Mouse (Mus musculus) lung, embryonic 16.5 days (tissue): Measurements from ENCODE around the gene Ugt1a7c. TPM values are rescaled to one million over a fixed set of nuclear protein-coding genes. Genes with fewer than 3 reads are reported as not detected.
"Not testable (repeated sequence)": the region's sequence is repeated elsewhere in the genome, so short reads cannot be mapped to it uniquely, and the experiment has no call there.

Source experiments
- ATAC-seq: fragments of 200-750 bp; cut with Nextera tagmentation; 2 replicates; pipeline ENCODE4 v1.8.0; 2017; ENCODE audit warnings: low read depth, mild to moderate bottlenecking, moderate library complexity
- H3K27ac ChIP-seq: fragments of 300-500 bp; sonication (generic); 2 replicates; pipeline ENCODE4 v1.5.1; 2014; ENCODE audit warnings: mild to moderate bottlenecking, control low read depth, low read length
- H3K27me3 ChIP-seq: fragments of 300-500 bp; sonication (generic); 2 replicates; pipeline ENCODE4 v1.6.1; 2014; ENCODE audit warnings: low read depth, low read length, mixed read lengths; ENCODE audit not compliant: control insufficient read depth, insufficient read depth
- H3K36me3 ChIP-seq: fragments of 300-500 bp; sonication (generic); 2 replicates; pipeline ENCODE4 v1.6.1; 2014; ENCODE audit warnings: low read length; ENCODE audit not compliant: control insufficient read depth, insufficient read depth
- H3K4me1 ChIP-seq: fragments of 300-500 bp; sonication (generic); replicated peaks from 2 replicates; pipeline ENCODE4 v1.6.1; 2014; ENCODE audit warnings: low read length, mixed read lengths; ENCODE audit not compliant: control insufficient read depth, insufficient read depth
- H3K4me2 ChIP-seq: fragments of 300-500 bp; sonication (generic); 2 replicates; pipeline ENCODE4 v1.6.1; 2014; ENCODE audit warnings: low read depth, low read length, control low read depth
- H3K4me3 ChIP-seq: fragments of 300-500 bp; sonication (generic); 2 replicates; pipeline ENCODE4 v1.5.1; 2014; ENCODE audit warnings: mild to moderate bottlenecking, low read length, control low read depth
- H3K9ac ChIP-seq: fragments of 300-500 bp; sonication (generic); 2 replicates; pipeline ENCODE4 v1.6.1; 2014; ENCODE audit warnings: low read length, control low read depth
- H3K9me3 ChIP-seq: fragments of 300-500 bp; sonication (generic); 2 replicates; pipeline ENCODE4 v1.6.1; 2016; ENCODE audit warnings: low read length; ENCODE audit not compliant: control insufficient read depth
- WGBS: fragments of 180-500 bp; shearing (Covaris S2); extraction: QIAGEN DNeasy Blood & Tissue Kit; methylation state at CpG from one replicate; pipeline ENCODE4 v1.1.7; 2014; 5-methylcytosine and 5-hydroxymethylcytosine counted together
- polyA plus RNA-seq: library from polyadenylated mRNA; unstranded; fragments of >200 nt; fragmentation: Nextera tagmentation; extraction: Ambion mirVana; gene quantifications from 2 replicates; pipeline ENCODE4 v1.2.1, GENCODE M21; 2015

Ugt1a7c gene
- 2.3 TPM in 2 replicates for polyA plus RNA-seq

DNA sequence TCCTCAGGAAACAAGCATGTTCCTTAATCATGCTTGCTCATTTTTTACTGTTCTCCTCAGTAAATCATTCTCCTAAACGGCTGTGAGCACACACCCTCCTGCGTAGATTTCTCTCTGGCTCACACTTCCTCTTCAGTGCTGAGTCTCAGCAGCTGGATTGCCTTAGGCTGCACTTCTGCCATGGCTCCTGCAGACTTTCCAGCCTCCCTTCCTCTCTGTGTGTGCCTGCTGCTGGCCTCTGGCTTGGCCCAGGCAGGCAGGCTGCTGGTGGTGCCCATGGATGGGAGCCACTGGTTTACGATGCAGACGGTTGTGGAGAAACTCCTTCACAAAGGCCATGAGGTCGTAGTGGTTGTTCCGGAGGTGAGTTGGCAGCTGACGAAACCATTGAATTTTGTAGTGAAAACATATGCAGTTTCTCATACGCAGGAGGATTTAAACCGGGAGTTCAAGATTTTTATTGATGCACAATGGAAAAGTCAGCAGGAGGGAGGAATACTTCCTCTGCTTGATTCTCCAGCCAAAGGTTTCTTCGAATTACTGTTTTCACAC is at the start of gene Ugt1a7c:
Ugt1a7c (plus strand) TSS at position 122 of the 552 bp plus-strand sequence.
- WGBS, result 28% methylated on average over 10 of the region's 10 CpGs
- peak; percentile 97 for ATAC-seq
- H3K4me3 ChIP-seq, result no peak within 1 kb of the TSS

DNA sequence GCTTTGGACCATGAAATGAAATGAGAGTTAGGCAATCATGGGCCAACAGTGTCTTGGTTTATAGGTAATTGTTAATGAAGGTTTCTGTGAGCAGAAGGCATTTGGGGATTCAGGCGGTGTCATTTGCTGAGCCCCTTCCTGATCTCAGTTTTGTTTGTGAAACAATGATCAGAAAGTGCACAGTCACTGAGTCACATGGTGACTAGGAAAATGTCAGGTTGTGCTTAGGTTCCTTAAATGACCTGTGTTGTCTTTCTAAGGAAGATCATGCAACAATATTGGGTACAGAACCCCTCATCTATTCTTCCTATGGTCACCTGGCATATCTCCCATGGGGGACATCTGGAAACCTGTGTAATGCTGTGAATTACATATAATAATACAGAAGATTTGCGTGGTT is 47.5 kb upstream of the Ugt1a7c start:
- not testable (repeated sequence) for H3K4me3 ChIP-seq, ATAC-seq, H3K4me2 ChIP-seq, H3K9me3 ChIP-seq, H3K27me3 ChIP-seq, H3K9ac ChIP-seq, H3K27ac ChIP-seq, H3K4me1 ChIP-seq, H3K36me3 ChIP-seq
- 82% methylated on average over 2 of the region's 2 CpGs for WGBS

More for the DNA sequence above, at the start of gene Ugt1a7c:
- no peaks in the 10 kb centered on the region for H3K9me3 ChIP-seq
- H3K4me2 ChIP-seq, result no peak within 1 kb of the TSS
- no peaks in the 10 kb centered on the region for H3K27me3 ChIP-seq
- H3K4me1 ChIP-seq, result peaks cover 2% of the 10 kb centered on the region; the same call in 1 of the 2 replicates
- H3K36me3 ChIP-seq, result no peaks in the 10 kb centered on the region
- no peak within 1 kb of the TSS for H3K9ac ChIP-seq
- H3K27ac ChIP-seq, result peak within 1 kb of the TSS; percentile 57

DNA sequence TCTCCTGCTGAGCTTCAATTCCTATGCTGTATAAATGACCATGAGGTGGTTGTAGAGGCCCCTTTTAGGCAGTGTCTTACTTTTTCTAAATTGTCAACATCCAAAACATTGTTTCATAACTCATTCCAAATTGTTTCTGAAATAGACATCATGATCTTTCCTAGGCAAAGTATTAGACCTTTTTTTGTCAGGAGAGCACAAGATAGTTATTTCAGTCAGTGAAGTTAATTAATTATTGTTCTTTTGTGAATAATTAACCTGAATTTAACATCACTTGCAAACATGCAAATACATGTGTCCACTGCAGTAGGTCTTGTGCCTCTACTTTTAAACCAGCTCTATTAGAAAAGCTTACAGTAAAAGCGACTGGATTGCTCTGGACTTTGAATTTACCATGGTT is 39.8 kb upstream of the Ugt1a7c start, which contains the start of gene Ugt1a10:
Ugt1a10 (plus strand) TSS at position 301 of the 400 bp plus-strand sequence.
- no peak within 1 kb of the TSS for H3K4me3 ChIP-seq
- no peaks in the 10 kb centered on the region for H3K4me1 ChIP-seq
- H3K27me3 ChIP-seq, result no peaks in the 10 kb centered on the region
- H3K9me3 ChIP-seq, result no peaks in the 10 kb centered on the region
- 51% methylated on average over 1 of the region's 1 CpGs for WGBS
- no peak within 1 kb of the TSS for H3K27ac ChIP-seq
- no peaks in the 10 kb centered on the region for H3K36me3 ChIP-seq
- no peak within 1 kb of the TSS for H3K9ac ChIP-seq
- no peak for ATAC-seq
- H3K4me2 ChIP-seq, result no peak within 1 kb of the TSS

DNA sequence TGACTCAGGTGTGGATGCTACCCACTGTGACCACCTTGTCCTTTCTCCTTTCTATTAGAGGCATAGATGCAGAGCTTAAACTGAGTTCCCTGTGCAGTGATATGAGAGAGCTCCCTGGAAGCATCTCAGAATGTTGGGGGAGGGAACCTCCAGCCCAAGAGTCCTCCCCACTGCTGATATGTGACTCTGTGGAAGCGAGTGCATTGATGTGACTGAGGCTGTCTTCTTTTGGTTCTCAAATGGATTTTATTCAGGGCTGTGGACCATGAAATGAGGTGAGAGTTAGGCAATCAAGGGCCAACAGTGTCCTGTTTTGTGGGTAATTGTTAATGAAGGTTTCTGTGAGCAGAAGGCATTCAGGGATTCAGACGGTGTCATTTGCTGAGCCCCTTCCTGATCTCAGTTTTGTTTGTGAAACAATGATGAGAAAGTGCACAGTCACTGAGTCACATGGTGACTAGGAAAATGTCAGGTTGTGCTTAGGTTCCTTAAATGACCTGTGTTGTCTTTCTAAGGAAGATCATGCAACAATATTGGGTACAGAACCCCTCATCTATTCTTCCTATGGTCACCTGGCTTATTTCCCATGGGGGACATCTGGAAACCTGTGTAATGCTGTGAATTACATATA is 28.3 kb upstream of the Ugt1a7c start:
- H3K4me2 ChIP-seq, ATAC-seq, H3K9ac ChIP-seq, H3K4me3 ChIP-seq, H3K4me1 ChIP-seq, H3K36me3 ChIP-seq, H3K27me3 ChIP-seq, H3K27ac ChIP-seq, H3K9me3 ChIP-seq: not testable (repeated sequence)
- 58% methylated on average over 1 of the region's 2 CpGs for WGBS

DNA sequence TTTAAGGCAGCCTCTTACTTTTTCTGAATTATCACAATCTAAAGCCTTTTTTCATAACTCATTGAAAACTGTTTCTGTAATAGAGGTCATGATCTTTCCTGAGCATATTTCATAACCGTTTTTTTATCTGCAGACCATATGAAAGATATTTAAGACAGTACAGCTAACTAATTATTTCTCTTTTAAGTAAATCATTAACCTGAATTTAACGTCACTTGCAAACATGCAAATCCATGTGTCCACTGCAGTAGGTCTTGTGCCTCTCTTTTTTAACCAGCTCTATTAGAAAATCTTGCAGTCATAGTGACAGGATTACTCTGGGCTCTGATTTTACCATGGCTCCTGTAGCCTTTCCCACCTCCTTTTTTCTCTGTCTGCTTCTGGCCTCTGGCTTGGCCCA is 24.4 kb upstream of the Ugt1a7c start, which contains the start of gene Ugt1a9:
Ugt1a9 (plus strand) TSS at position 306 of the 400 bp plus-strand sequence.
- ATAC-seq, result no peak

DNA sequence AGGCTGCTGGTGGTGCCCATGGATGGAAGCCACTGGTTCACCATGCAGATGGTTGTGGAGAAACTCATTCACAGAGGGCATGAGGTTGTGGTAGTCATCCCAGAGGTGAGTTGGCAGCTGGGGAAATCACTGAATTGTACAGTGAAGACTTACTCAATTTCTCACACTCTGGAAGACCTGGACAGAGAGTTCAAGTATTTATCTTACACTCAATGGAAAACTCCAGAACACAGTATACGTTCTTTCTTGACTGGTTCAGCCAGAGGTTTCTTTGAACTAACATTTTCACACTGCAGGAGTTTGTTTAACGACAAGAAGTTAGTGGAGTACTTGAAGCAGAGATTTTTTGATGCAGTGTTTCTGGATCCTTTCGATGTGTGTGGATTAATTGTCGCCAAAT is 24.0 kb upstream of the Ugt1a7c start:
- H3K36me3 ChIP-seq, result no peaks in the 10 kb centered on the region
- WGBS, result 51% methylated on average over 4 of the region's 4 CpGs
- no peak overlapping the region for H3K4me2 ChIP-seq
- ATAC-seq, result no peak
- H3K27me3 ChIP-seq, result no peaks in the 10 kb centered on the region; the same call in 1 of the 2 replicates
- no peak overlapping the region for H3K4me3 ChIP-seq
- H3K4me1 ChIP-seq, result no peaks in the 10 kb centered on the region
- no peak overlapping the region for H3K27ac ChIP-seq
- no peaks in the 10 kb centered on the region for H3K9me3 ChIP-seq
- H3K9ac ChIP-seq, result no peak overlapping the region

More for the DNA sequence above, 24.4 kb upstream of the Ugt1a7c start, which contains the start of gene Ugt1a9:
- no peaks in the 10 kb centered on the region for H3K36me3 ChIP-seq
- no peaks in the 10 kb centered on the region for H3K9me3 ChIP-seq
- H3K4me1 ChIP-seq, result no peaks in the 10 kb centered on the region
- H3K27ac ChIP-seq, result no peak within 1 kb of the TSS
- no peak within 1 kb of the TSS for H3K4me3 ChIP-seq
- 35% methylated on average over 2 of the region's 2 CpGs for WGBS
- no peak within 1 kb of the TSS for H3K9ac ChIP-seq
- H3K4me2 ChIP-seq, result no peak within 1 kb of the TSS
- H3K27me3 ChIP-seq, result no peaks in the 10 kb centered on the region; the same call in 1 of the 2 replicates

DNA sequence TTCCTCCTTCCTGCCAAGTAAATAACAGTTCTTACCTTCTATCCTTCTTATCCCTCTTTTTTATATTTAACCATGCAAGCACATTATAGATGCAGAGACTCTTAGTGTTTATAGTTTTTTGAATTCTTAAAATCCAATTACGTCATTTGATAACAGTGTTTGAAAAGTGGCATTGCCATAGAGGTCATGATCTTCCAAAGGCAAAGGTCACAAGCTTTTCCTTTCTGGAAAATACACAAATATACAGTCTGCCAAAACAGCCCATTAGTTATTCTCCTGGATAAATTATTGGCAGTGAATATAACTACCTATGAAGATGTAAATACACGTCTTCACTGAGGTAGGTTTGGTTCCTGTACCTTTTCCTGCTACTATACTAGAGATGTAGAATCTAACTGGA is 20.4 kb upstream of the Ugt1a7c start:
- H3K9me3 ChIP-seq, result no peaks in the 10 kb centered on the region
- H3K36me3 ChIP-seq, result no peaks in the 10 kb centered on the region
- no peaks in the 10 kb centered on the region for H3K4me1 ChIP-seq
- no peak overlapping the region for H3K4me3 ChIP-seq
- H3K9ac ChIP-seq, result no peak overlapping the region
- H3K27ac ChIP-seq, result no peak overlapping the region
- H3K27me3 ChIP-seq, result no peaks in the 10 kb centered on the region; the same call in 1 of the 2 replicates
- ATAC-seq, result no peak
- H3K4me2 ChIP-seq, result no peak overlapping the region
- WGBS, result 64% methylated on average over 2 of the region's 2 CpGs

DNA sequence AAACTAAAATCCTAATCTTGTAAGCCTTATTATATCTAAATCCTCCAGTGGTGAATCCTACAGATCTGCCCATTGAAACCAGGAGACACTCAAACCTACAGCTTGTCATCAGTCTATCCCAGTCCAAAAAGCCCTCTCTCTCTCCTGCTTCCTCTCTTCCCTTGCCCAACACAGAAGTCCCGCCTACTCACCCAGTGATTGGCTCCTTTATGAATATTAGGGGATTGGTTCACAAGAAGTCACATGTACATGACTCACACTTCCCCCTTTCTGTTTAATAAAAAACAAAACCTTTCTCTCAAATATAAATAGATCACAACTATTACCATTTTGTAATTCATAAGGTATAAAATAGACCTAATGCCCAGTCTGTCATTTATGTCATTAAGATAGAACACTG is 17.7 kb upstream of the Ugt1a7c start:
- 67% methylated on average over 1 of the region's 1 CpGs for whole genome bisulfite sequencing
- H3K4me3 ChIP-seq, result no peak overlapping the region
- no peaks in the 10 kb centered on the region for H3K36me3 ChIP-seq
- no peak for ATAC-seq
- no peaks in the 10 kb centered on the region; the same call in 1 of the 2 replicates for H3K27me3 ChIP-seq
- no peak overlapping the region for H3K9ac ChIP-seq
- no peak overlapping the region for H3K27ac ChIP-seq
- H3K4me2 ChIP-seq, result no peak overlapping the region
- no peaks in the 10 kb centered on the region for H3K4me1 ChIP-seq
- no peaks in the 10 kb centered on the region for H3K9me3 ChIP-seq

DNA sequence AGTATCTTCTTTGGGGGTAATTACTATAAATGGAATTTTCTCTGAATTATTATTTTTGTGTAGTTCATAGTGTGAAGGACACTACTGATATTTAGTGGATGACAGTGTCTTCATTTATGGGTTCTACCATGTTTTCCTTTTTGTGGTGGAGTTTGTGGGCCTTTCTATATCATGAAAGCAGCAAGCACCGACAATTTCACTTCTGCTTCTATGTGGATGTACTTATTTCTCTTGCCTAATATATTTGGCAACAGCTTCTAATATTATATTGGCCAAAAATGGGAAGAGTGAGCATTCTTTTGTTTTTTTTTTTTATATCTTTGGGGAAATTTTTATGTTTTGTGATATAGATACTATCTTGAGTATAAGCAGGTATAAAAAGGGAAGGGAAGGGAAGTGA is 13.2 kb upstream of the Ugt1a7c start:
- no peak overlapping the region for H3K9ac ChIP-seq
- H3K27me3 ChIP-seq, result no peaks in the 10 kb centered on the region
- H3K9me3 ChIP-seq, result no peaks in the 10 kb centered on the region
- no peak overlapping the region for H3K4me2 ChIP-seq
- no peak overlapping the region for H3K27ac ChIP-seq
- no peak overlapping the region for H3K4me3 ChIP-seq
- 72% methylated on average over 1 of the region's 1 CpGs for WGBS
- no peaks in the 10 kb centered on the region for H3K4me1 ChIP-seq
- no peaks in the 10 kb centered on the region for H3K36me3 ChIP-seq
- ATAC-seq, result no peak
